Mouse (Mus musculus) adrenal gland, postnatal 4 days (tissue): Measurements from ENCODE around the gene Mcoln2. TPM values are rescaled to one million over a fixed set of nuclear protein-coding genes. Genes with fewer than 3 reads are reported as not detected.

ENCODE experiments used
- DNase-seq, 2 experiments: peaks; one replicate each; pipeline ENCODE4 v3.0.0; 2021 to 2022; ENCODE audit warnings: low spot score in 2 of 2, mixed read lengths in 2 of 2
- total RNA-seq, 2 experiments: library from RNA; stranded (reverse); gene quantifications; 2 replicates each; pipeline ENCODE4 v1.2.3; 2021

Mcoln2 gene
- total RNA-seq, 2 experiments from 2014 or later, result 0.39 to 1.6 TPM

- no peak for DNase-seq
Observed at GRCm38 (mm10) chr3:146142523-146142922, 7.1 kb upstream of the Mcoln2 start.

GRCm38 (mm10) chr3:146145501-146145900, 4.1 kb upstream of the Mcoln2 start:
- DNase-seq, result no peak

- DNase-seq, result no peak
Observed at GRCm38 (mm10) chr3:146146131-146146530, 3.5 kb upstream of the Mcoln2 start.

GRCm38 (mm10) chr3:146150058-146150400, 396 bp downstream of the Mcoln2 start:
- DNase-seq, result peak in 1 of 2 experiments; percentile 12

- no peak for DNase-seq
Observed at GRCm38 (mm10) chr3:146150560-146150959, 927 bp downstream of the Mcoln2 start.

- no peak for DNase-seq
Observed at GRCm38 (mm10) chr3:146151328-146151727, 1.7 kb downstream of the Mcoln2 start.

- DNase-seq, result no peak
Observed at GRCm38 (mm10) chr3:146151755-146152154, 2.1 kb downstream of the Mcoln2 start.

- no peak for DNase-seq
Observed at GRCm38 (mm10) chr3:146152348-146152747, 2.7 kb downstream of the Mcoln2 start.

GRCm38 (mm10) chr3:146152913-146153312, 3.3 kb downstream of the Mcoln2 start:
- no peak for DNase-seq

GRCm38 (mm10) chr3:146153862-146154611, 4.4 kb downstream of the Mcoln2 start:
- no peak for DNase-seq

GRCm38 (mm10) chr3:146155628-146156576, 6.3 kb downstream of the Mcoln2 start:
- no peak for DNase-seq

GRCm38 (mm10) chr3:146156811-146157210, 7.2 kb downstream of the Mcoln2 start:
- no peak for DNase-seq

GRCm38 (mm10) chr3:146158039-146158438, 8.4 kb downstream of the Mcoln2 start:
- DNase-seq, result no peak

GRCm38 (mm10) chr3:146159360-146159759, 9.7 kb downstream of the Mcoln2 start:
- no peak for DNase-seq

- DNase-seq, result no peak
Observed at GRCm38 (mm10) chr3:146162197-146162596, 12.6 kb downstream of the Mcoln2 start.

- DNase-seq, result no peak
Observed at GRCm38 (mm10) chr3:146169356-146169755, 19.7 kb downstream of the Mcoln2 start.

- no peak for DNase-seq
Observed at GRCm38 (mm10) chr3:146173030-146173429, 23.4 kb downstream of the Mcoln2 start.

GRCm38 (mm10) chr3:146174215-146174614, 24.6 kb downstream of the Mcoln2 start:
- DNase-seq, result no peak

- DNase-seq, result no peak
Observed at GRCm38 (mm10) chr3:146177295-146177694, 27.7 kb downstream of the Mcoln2 start.

- DNase-seq, result peak; percentile 31 to 61
Observed at GRCm38 (mm10) chr3:146177748-146178582, 28.3 kb downstream of the Mcoln2 start.

GRCm38 (mm10) chr3:146180341-146180740, 30.7 kb downstream of the Mcoln2 start:
- no peak for DNase-seq
